Mouse (Mus musculus): ENCODE results near the gene Trafd1. TPM values are rescaled to one million over a fixed set of nuclear protein-coding genes. Genes with fewer than 3 reads are reported as not detected.
"Not testable (repeated sequence)": the region's sequence is repeated elsewhere in the genome, so short reads cannot be mapped to it uniquely, and the experiment has no call there.

Gene Trafd1
- polyA plus RNA-seq, 1 experiment from 2014 or later: 74.7 TPM

DNA sequence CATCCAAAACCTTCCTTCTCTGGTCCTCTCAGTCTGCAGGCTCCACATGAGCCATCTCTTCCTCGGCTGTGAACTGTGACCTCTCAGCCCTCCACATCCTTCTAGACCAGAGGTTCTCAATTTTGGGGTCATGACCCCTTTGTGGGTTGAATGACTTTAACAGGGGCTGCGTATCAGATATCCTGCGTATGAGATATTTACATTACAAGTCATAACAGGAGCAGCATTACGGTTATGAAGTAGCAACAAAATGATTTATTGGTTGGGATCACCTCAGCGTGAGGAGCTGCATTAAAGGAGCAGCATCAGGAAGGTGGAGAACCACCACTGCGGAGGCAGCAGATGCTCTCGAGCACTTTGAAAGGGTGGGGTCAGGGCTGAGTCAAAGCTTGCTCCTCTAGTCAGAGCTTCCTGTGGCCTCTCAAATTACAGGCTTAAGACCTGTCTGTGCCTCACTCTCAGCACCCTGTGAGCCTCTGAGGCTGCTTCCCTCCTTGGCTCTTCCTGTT lies 44.4 kb downstream of the Trafd1 start:
- no peaks in the 10 kb centered on the region for H3K27me3 ChIP-seq (ENCODE audit: control insufficient read depth, insufficient read depth, low read length)
- H3K9me3 ChIP-seq (replicated peaks; ENCODE audit: control insufficient read depth, low read length): no peaks in the 10 kb centered on the region
- H3K4me1 ChIP-seq (ENCODE audit: control insufficient read depth, insufficient read depth, low read length): no peaks in the 10 kb centered on the region
- peaks cover 10% of the 10 kb centered on the region; the same call in 1 of the 2 replicates for H3K36me3 ChIP-seq (ENCODE audit: control insufficient read depth, insufficient read depth, low read length)
- no peak overlapping the region for H3K4me2 ChIP-seq (ENCODE audit: low read depth, low read length)
- H3K27ac ChIP-seq (ENCODE audit: low read length): no peak overlapping the region
- H3K9ac ChIP-seq (ENCODE audit: low read length): no peak overlapping the region
- 20% methylated on average over 7 of the region's 7 CpGs for WGBS
- no peak overlapping the region for H3K4me3 ChIP-seq (replicated peaks; ENCODE audit: low read length)
- no peak for ATAC-seq (ENCODE audit: insufficient read depth, low FRiP score)

- no peak overlapping the region for H3K4me2 ChIP-seq (ENCODE audit: low read depth, low read length)
- no peaks in the 10 kb centered on the region for H3K4me1 ChIP-seq (ENCODE audit: control insufficient read depth, insufficient read depth, low read length)
- H3K9ac ChIP-seq (ENCODE audit: low read length): no peak overlapping the region
- no peaks in the 10 kb centered on the region for H3K27me3 ChIP-seq (ENCODE audit: control insufficient read depth, insufficient read depth, low read length)
- H3K27ac ChIP-seq (ENCODE audit: low read length): no peak overlapping the region
- H3K9me3 ChIP-seq (replicated peaks; ENCODE audit: control insufficient read depth, low read length): no peaks in the 10 kb centered on the region
- no peak overlapping the region for H3K4me3 ChIP-seq (replicated peaks; ENCODE audit: low read length)
- no peak for ATAC-seq (ENCODE audit: insufficient read depth, low FRiP score)
- WGBS: 76% methylated on average over 7 of the region's 7 CpGs
- peaks cover 11% of the 10 kb centered on the region for H3K36me3 ChIP-seq (ENCODE audit: control insufficient read depth, insufficient read depth, low read length)
Measured at GRCm38 (mm10) chr5:121339507-121340230, 45.8 kb downstream of the Trafd1 start.

GRCm38 (mm10) chr5:121336776-121337175 lies 48.7 kb downstream of the Trafd1 start:
- WGBS: 90% methylated on average over 6 of the region's 6 CpGs
- Histone ChIP-seq H3K4me3 (replicated peaks; ENCODE audit: low read length) (no peak overlapping the region), H3K9ac (ENCODE audit: low read length) (no peak overlapping the region), H3K9me3 (replicated peaks; ENCODE audit: control insufficient read depth, low read length) (no peaks in the 10 kb centered on the region), H3K36me3 (ENCODE audit: control insufficient read depth, insufficient read depth, low read length) (peaks cover 24% of the 10 kb centered on the region), H3K4me2 (ENCODE audit: low read depth, low read length) (no peak overlapping the region), H3K4me1 (ENCODE audit: control insufficient read depth, insufficient read depth, low read length) (no peaks in the 10 kb centered on the region), H3K27me3 (ENCODE audit: control insufficient read depth, insufficient read depth, low read length) (no peaks in the 10 kb centered on the region), H3K27ac (ENCODE audit: low read length) (no peak overlapping the region)
- ATAC-seq (ENCODE audit: insufficient read depth, low FRiP score): no peak

DNA sequence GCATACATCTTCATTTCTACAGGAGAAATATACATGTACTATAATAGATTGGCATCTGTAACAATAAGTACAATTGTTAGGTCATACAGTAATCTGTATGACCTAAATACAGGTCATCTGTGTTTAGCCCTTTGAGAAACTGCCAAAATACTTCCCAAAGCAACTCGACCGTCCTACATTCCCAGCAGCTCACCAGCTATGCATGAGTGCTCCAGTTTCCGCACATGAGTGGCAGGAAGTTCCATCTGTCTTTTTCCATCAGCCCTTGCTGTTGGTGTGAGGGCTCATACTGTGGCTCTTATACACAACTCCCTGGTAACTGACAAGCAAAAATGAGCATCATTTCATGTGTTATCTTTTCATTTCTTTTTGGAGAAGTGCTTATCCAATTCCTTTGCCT lies 49.4 kb downstream of the Trafd1 start:
- Histone ChIP-seq H3K27me3 (ENCODE audit: control insufficient read depth, insufficient read depth, low read length) (no peaks in the 10 kb centered on the region), H3K4me1 (ENCODE audit: control insufficient read depth, insufficient read depth, low read length) (no peaks in the 10 kb centered on the region), H3K9me3 (replicated peaks; ENCODE audit: control insufficient read depth, low read length) (no peaks in the 10 kb centered on the region), H3K36me3 (ENCODE audit: control insufficient read depth, insufficient read depth, low read length) (peaks cover 31% of the 10 kb centered on the region), H3K27ac (ENCODE audit: low read length) (no peak overlapping the region), H3K4me2 (ENCODE audit: low read depth, low read length) (no peak overlapping the region), H3K9ac (ENCODE audit: low read length) (no peak overlapping the region), H3K4me3 (replicated peaks; ENCODE audit: low read length) (no peak overlapping the region)
- no peak for ATAC-seq (ENCODE audit: insufficient read depth, low FRiP score)
- WGBS: 69% methylated on average over 3 of the region's 3 CpGs

DNA sequence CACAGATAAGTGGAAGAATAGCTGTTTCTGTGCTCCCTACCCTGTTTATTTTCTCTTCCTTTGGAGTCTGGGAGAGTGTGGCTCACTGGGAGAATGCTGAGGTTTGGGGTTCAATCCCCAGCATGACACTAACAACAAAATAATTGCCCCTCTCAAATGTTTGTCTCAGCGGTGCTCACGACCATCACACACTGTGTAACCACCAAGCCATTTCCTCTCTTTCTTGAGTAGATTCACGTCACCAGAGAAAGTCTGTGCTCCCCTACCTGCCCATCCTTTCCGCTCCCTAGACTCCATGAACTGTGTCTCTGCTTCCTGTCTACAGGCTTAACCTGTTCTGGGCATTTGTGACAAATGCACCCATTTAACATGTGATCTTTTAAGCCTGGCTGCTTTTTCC lies 50.0 kb downstream of the Trafd1 start:
- Histone ChIP-seq H3K27ac (ENCODE audit: low read length) (no peak overlapping the region), H3K4me3 (replicated peaks; ENCODE audit: low read length) (no peak overlapping the region), H3K4me1 (ENCODE audit: control insufficient read depth, insufficient read depth, low read length) (no peaks in the 10 kb centered on the region), H3K9ac (ENCODE audit: low read length) (no peak overlapping the region), H3K4me2 (ENCODE audit: low read depth, low read length) (no peak overlapping the region), H3K9me3 (replicated peaks; ENCODE audit: control insufficient read depth, low read length) (no peaks in the 10 kb centered on the region), H3K36me3 (ENCODE audit: control insufficient read depth, insufficient read depth, low read length) (peaks cover 33% of the 10 kb centered on the region), H3K27me3 (ENCODE audit: control insufficient read depth, insufficient read depth, low read length) (no peaks in the 10 kb centered on the region)
- no peak for ATAC-seq (ENCODE audit: insufficient read depth, low FRiP score)
- 87% methylated on average over 4 of the region's 4 CpGs for WGBS

DNA sequence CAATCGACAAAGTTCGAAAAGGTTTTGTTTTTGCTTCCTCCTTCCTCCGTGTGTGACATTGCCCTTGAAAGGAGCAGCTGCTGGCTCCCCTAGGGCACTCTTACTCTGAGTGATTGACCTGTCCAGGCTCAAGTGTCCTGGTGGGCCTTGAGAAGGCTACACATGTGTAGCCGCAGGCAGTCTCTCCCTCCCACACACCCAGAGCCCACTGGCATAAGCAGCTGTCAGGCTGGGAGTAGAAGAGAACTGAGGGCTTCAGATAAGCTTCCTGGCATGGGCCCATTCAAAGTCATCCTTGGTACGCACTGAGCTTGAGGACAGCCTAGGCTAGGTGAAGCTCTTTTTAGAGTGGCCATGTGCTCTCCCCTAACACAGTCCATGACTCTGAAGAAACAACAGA lies 51.0 kb downstream of the Trafd1 start:
- Histone ChIP-seq H3K4me2 (ENCODE audit: low read depth, low read length) (no peak overlapping the region), H3K27me3 (ENCODE audit: control insufficient read depth, insufficient read depth, low read length) (no peaks in the 10 kb centered on the region), H3K36me3 (ENCODE audit: control insufficient read depth, insufficient read depth, low read length) (peaks cover 33% of the 10 kb centered on the region), H3K9ac (ENCODE audit: low read length) (no peak overlapping the region), H3K9me3 (replicated peaks; ENCODE audit: control insufficient read depth, low read length) (no peaks in the 10 kb centered on the region), H3K4me1 (ENCODE audit: control insufficient read depth, insufficient read depth, low read length) (no peaks in the 10 kb centered on the region), H3K4me3 (replicated peaks; ENCODE audit: low read length) (no peak overlapping the region), H3K27ac (ENCODE audit: low read length) (no peak overlapping the region)
- ATAC-seq (ENCODE audit: insufficient read depth, low FRiP score): no peak
- 87% methylated on average over 5 of the region's 5 CpGs for WGBS

GRCm38 (mm10) chr5:121333976-121334375 lies 51.5 kb downstream of the Trafd1 start:
- H3K9me3 ChIP-seq (replicated peaks; ENCODE audit: control insufficient read depth, low read length): no peaks in the 10 kb centered on the region
- 92% methylated on average over 9 of the region's 9 CpGs for WGBS
- H3K4me1 ChIP-seq (ENCODE audit: control insufficient read depth, insufficient read depth, low read length): no peaks in the 10 kb centered on the region
- no peak overlapping the region for H3K4me3 ChIP-seq (replicated peaks; ENCODE audit: low read length)
- no peaks in the 10 kb centered on the region for H3K27me3 ChIP-seq (ENCODE audit: control insufficient read depth, insufficient read depth, low read length)
- no peak for ATAC-seq (ENCODE audit: insufficient read depth, low FRiP score)
- peaks cover 33% of the 10 kb centered on the region for H3K36me3 ChIP-seq (ENCODE audit: control insufficient read depth, insufficient read depth, low read length)
- no peak overlapping the region for H3K27ac ChIP-seq (ENCODE audit: low read length)
- H3K9ac ChIP-seq (ENCODE audit: low read length): no peak overlapping the region
- no peak overlapping the region for H3K4me2 ChIP-seq (ENCODE audit: low read depth, low read length)

DNA sequence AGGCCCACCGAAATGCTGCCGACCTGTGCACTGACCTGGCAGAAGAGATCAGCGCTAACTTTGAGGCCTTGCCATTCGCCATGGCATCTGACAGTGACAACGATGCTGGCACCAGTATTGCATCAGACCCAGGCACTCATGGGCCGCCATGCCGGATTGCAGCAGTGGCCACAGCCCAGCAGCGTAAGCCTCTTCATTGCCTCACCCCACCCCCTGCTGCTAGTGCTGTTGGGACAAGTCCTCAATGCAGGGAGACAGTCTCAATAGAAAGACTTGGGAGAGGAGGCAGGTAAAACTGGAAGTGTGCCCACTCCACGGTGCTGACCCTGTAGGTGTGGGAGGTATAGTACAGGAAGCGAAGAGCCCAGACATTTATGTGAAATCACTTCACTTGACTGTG lies 53.7 kb downstream of the Trafd1 start:
- H3K4me1 ChIP-seq (ENCODE audit: control insufficient read depth, insufficient read depth, low read length): no peaks in the 10 kb centered on the region
- no peaks in the 10 kb centered on the region for H3K27me3 ChIP-seq (ENCODE audit: control insufficient read depth, insufficient read depth, low read length)
- H3K9ac ChIP-seq (ENCODE audit: low read length): no peak overlapping the region
- H3K4me2 ChIP-seq (ENCODE audit: low read depth, low read length): no peak overlapping the region
- ATAC-seq (ENCODE audit: insufficient read depth, low FRiP score): no peak
- no peaks in the 10 kb centered on the region for H3K9me3 ChIP-seq (replicated peaks; ENCODE audit: control insufficient read depth, low read length)
- H3K27ac ChIP-seq (ENCODE audit: low read length): no peak overlapping the region
- 89% methylated on average over 10 of the region's 10 CpGs for WGBS
- no peak overlapping the region for H3K4me3 ChIP-seq (replicated peaks; ENCODE audit: low read length)
- H3K36me3 ChIP-seq (ENCODE audit: control insufficient read depth, insufficient read depth, low read length): peaks cover 33% of the 10 kb centered on the region

DNA sequence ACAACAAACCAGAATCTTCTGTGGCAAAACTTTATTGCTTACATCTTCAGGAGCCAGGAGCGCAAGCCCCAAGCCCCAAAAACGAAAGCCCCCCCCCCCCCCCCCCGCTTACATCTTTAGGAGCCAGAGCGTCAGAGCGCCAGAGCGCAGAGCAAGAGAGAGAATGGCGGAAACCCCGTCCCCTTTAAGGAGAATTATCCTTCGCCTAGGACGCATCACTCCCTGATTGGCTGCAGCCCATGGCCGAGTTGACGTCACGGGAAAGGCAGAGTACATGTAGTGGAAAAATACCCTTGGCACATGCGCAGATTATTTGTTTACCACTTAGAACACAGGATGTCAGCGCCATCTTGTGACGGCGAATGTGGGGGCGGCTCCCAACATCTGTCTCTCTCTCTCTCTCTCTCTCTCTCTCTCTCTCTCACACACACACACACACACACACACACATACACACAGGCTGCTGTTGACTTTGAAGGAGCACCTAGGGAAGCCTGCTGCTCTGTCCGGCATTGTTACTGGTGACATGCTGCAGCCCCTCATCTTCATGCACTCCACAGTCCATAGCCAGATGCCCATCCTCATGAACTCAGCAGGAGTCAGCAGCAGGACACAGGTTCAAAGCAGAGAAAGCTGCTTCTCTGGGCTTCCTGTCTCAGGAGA lies 55.1 kb downstream of the Trafd1 start:
- Histone ChIP-seq H3K4me3 (replicated peaks; ENCODE audit: low read length) (peak overlapping the region; percentile 29; the same call in 1 of the 2 replicates), H3K36me3 (ENCODE audit: control insufficient read depth, insufficient read depth, low read length) (peaks cover 33% of the 10 kb centered on the region)
- not testable (repeated sequence) for H3K4me1 ChIP-seq (ENCODE audit: control insufficient read depth, insufficient read depth, low read length); H3K27ac ChIP-seq (ENCODE audit: low read length); H3K9me3 ChIP-seq (replicated peaks; ENCODE audit: control insufficient read depth, low read length); ATAC-seq (ENCODE audit: insufficient read depth, low FRiP score); H3K27me3 ChIP-seq (ENCODE audit: control insufficient read depth, insufficient read depth, low read length); H3K9ac ChIP-seq (ENCODE audit: low read length); H3K4me2 ChIP-seq (ENCODE audit: low read depth, low read length)
- WGBS: 54% methylated on average over 10 of the region's 19 CpGs

Data from stomach, embryonic 16.5 days (tissue).